Mouse (Mus musculus): Measurements from ENCODE around the gene Phlpp1. TPM values are rescaled to one million over a fixed set of nuclear protein-coding genes. Genes with fewer than 3 reads are reported as not detected.

Gene Phlpp1
- polyA plus RNA-seq, 1 experiment from 2014 or later, result 10.7 TPM

DNA sequence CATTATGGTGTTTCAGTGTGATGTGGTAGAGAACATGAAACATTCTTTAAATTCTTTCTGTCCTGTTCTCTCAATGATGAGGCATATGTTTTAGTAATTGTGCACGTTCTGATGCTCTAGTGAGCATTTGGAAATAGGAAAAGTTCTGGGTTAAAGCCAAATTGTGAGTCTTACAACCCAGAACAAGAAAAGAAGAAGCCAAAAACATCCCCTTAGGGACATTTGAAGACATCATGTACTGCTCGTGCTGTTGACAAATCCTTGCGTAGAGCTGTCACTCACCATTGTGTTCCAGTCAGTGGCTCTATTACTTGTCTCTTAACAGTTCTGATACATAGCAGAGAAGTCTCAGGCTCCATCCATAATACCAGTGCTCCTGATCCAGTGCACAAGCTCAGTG, 170.5 kb downstream of the Phlpp1 start:
- Histone ChIP-seq H3K4me2 (ENCODE audit: low read length) (no peak overlapping the region), H3K27ac (replicated peaks; ENCODE audit: low read depth, low read length) (no peak overlapping the region), H3K4me3 (replicated peaks; ENCODE audit: low read depth, low read length) (no peak overlapping the region), H3K9ac (replicated peaks; ENCODE audit: low read length) (no peak overlapping the region), H3K27me3 (ENCODE audit: control insufficient read depth, insufficient read depth, low read length) (no peaks in the 10 kb centered on the region), H3K4me1 (ENCODE audit: control insufficient read depth, insufficient read depth, low read length) (no peaks in the 10 kb centered on the region), H3K9me3 (ENCODE audit: control insufficient read depth, low read length) (no peaks in the 10 kb centered on the region), H3K36me3 (ENCODE audit: control insufficient read depth, insufficient read depth, low read length) (peaks cover 32% of the 10 kb centered on the region)
- no peak for DNase-seq
- ATAC-seq (ENCODE audit: low FRiP score, low TSS enrichment), result no peak
- WGBS, result 82% methylated on average over 3 of the region's 3 CpGs

- no peaks in the 10 kb centered on the region for H3K4me1 ChIP-seq (ENCODE audit: control insufficient read depth, insufficient read depth, low read length)
- DNase-seq (no peak), ATAC-seq (ENCODE audit: low FRiP score, low TSS enrichment) (no peak)
- H3K9ac ChIP-seq (replicated peaks; ENCODE audit: low read length), result no peak overlapping the region
- no peak overlapping the region for H3K4me3 ChIP-seq (replicated peaks; ENCODE audit: low read depth, low read length)
- no peak overlapping the region for H3K4me2 ChIP-seq (ENCODE audit: low read length)
- no peaks in the 10 kb centered on the region for H3K27me3 ChIP-seq (ENCODE audit: control insufficient read depth, insufficient read depth, low read length)
- H3K27ac ChIP-seq (replicated peaks; ENCODE audit: low read depth, low read length), result no peak overlapping the region
- whole genome bisulfite sequencing, result 94% methylated on average over 2 of the region's 2 CpGs
- H3K9me3 ChIP-seq (ENCODE audit: control insufficient read depth, low read length), result no peaks in the 10 kb centered on the region
- H3K36me3 ChIP-seq (ENCODE audit: control insufficient read depth, insufficient read depth, low read length), result peaks cover 26% of the 10 kb centered on the region
Observed at GRCm38 (mm10) chr1:106345265-106345664, 173.7 kb downstream of the Phlpp1 start.

- 96% methylated on average over 3 of the region's 3 CpGs for WGBS
- Histone ChIP-seq H3K4me1 (ENCODE audit: control insufficient read depth, insufficient read depth, low read length) (no peaks in the 10 kb centered on the region), H3K4me2 (ENCODE audit: low read length) (no peak overlapping the region), H3K4me3 (replicated peaks; ENCODE audit: low read depth, low read length) (no peak overlapping the region), H3K36me3 (ENCODE audit: control insufficient read depth, insufficient read depth, low read length) (peaks cover 35% of the 10 kb centered on the region), H3K9me3 (ENCODE audit: control insufficient read depth, low read length) (no peaks in the 10 kb centered on the region), H3K9ac (replicated peaks; ENCODE audit: low read length) (no peak overlapping the region), H3K27ac (replicated peaks; ENCODE audit: low read depth, low read length) (no peak overlapping the region), H3K27me3 (ENCODE audit: control insufficient read depth, insufficient read depth, low read length) (no peaks in the 10 kb centered on the region)
- ATAC-seq (ENCODE audit: low FRiP score, low TSS enrichment) (no peak), DNase-seq (no peak)
Observed at GRCm38 (mm10) chr1:106346776-106347175, 175.2 kb downstream of the Phlpp1 start.

GRCm38 (mm10) chr1:106349116-106349515, 177.6 kb downstream of the Phlpp1 start:
- H3K36me3 ChIP-seq (ENCODE audit: control insufficient read depth, insufficient read depth, low read length), result peaks cover 18% of the 10 kb centered on the region
- ATAC-seq (ENCODE audit: low FRiP score, low TSS enrichment) (no peak), DNase-seq (no peak)
- H3K4me1 ChIP-seq (ENCODE audit: control insufficient read depth, insufficient read depth, low read length), result no peaks in the 10 kb centered on the region
- H3K4me2 ChIP-seq (ENCODE audit: low read length), result no peak overlapping the region
- no peak overlapping the region for H3K9ac ChIP-seq (replicated peaks; ENCODE audit: low read length)
- WGBS, result 92% methylated on average over 3 of the region's 3 CpGs
- no peaks in the 10 kb centered on the region for H3K27me3 ChIP-seq (ENCODE audit: control insufficient read depth, insufficient read depth, low read length)
- no peak overlapping the region for H3K27ac ChIP-seq (replicated peaks; ENCODE audit: low read depth, low read length)
- no peak overlapping the region for H3K4me3 ChIP-seq (replicated peaks; ENCODE audit: low read depth, low read length)
- no peaks in the 10 kb centered on the region for H3K9me3 ChIP-seq (ENCODE audit: control insufficient read depth, low read length)

- no peaks in the 10 kb centered on the region for H3K4me1 ChIP-seq (ENCODE audit: control insufficient read depth, insufficient read depth, low read length)
- no peaks in the 10 kb centered on the region for H3K9me3 ChIP-seq (ENCODE audit: control insufficient read depth, low read length)
- no peak overlapping the region for H3K4me3 ChIP-seq (replicated peaks; ENCODE audit: low read depth, low read length)
- WGBS, result 95% methylated on average over 2 of the region's 2 CpGs
- no peak overlapping the region for H3K9ac ChIP-seq (replicated peaks; ENCODE audit: low read length)
- no peak overlapping the region for H3K4me2 ChIP-seq (ENCODE audit: low read length)
- no peaks in the 10 kb centered on the region for H3K27me3 ChIP-seq (ENCODE audit: control insufficient read depth, insufficient read depth, low read length)
- DNase-seq (no peak), ATAC-seq (ENCODE audit: low FRiP score, low TSS enrichment) (no peak)
- peaks cover 9% of the 10 kb centered on the region for H3K36me3 ChIP-seq (ENCODE audit: control insufficient read depth, insufficient read depth, low read length)
- no peak overlapping the region for H3K27ac ChIP-seq (replicated peaks; ENCODE audit: low read depth, low read length)
Observed at GRCm38 (mm10) chr1:106351512-106351911, 180.0 kb downstream of the Phlpp1 start.

DNA sequence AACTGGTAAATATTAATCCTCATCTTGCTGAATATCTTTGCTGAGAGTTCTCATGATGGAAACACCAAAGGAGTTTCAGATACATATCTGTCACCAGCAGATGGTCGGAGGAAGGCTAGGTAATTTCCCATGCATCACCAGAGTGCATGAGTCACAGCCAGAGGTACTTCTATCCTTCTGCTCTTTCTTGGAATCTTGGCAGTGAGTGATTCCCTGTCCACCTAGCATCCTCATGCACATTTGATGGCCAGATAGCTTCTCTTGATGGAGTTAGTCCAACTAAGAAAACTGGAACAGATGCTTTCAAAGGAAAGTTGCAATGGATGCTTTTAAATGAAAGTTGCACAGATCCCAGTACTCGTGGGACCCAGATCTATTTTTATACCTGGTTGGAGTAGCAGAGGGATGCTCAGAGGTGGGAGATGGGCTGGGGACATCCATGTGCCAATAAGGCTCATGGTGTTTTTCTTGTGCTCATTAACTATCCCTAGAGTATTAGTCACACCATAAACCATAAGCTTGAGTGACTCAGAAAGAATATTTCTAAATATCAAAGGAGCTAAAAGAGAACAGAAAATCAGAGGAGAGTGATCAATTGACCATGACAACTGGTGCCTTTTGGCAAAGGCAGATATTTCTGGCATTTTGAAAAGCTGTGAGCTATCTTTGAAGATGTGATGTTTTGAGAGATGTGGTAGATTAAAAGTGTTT, 181.4 kb downstream of the Phlpp1 start:
- ATAC-seq (ENCODE audit: low FRiP score, low TSS enrichment), result no peak
- Histone ChIP-seq H3K27ac (replicated peaks; ENCODE audit: low read depth, low read length) (no peak overlapping the region), H3K36me3 (ENCODE audit: control insufficient read depth, insufficient read depth, low read length) (peaks cover 9% of the 10 kb centered on the region), H3K9ac (replicated peaks; ENCODE audit: low read length) (no peak overlapping the region), H3K9me3 (ENCODE audit: control insufficient read depth, low read length) (no peaks in the 10 kb centered on the region), H3K4me2 (ENCODE audit: low read length) (no peak overlapping the region), H3K27me3 (ENCODE audit: control insufficient read depth, insufficient read depth, low read length) (no peaks in the 10 kb centered on the region), H3K4me3 (replicated peaks; ENCODE audit: low read depth, low read length) (no peak overlapping the region), H3K4me1 (ENCODE audit: control insufficient read depth, insufficient read depth, low read length) (no peaks in the 10 kb centered on the region)
- 96% methylated on average over 2 of the region's 2 CpGs for whole genome bisulfite sequencing
- no peak for DNase-seq

DNA sequence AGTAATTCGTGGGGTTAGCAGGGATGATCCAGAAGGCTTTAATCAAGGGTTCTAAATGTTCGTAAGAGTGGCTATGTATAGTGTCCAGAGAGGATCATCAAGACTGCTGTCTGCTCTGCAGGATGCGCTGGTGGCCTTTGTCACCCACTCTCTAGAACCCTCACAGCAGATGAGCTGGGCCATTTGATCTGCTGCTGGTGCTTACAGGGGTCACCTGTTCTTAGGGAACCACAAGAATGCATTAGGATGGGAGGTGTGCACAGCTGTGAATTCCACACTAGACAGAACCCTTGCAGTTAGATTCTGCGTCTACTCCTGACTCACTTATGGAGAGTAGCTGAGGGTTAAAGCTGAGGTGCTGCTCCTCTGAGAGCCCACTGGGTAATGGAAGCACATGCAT, 182.4 kb downstream of the Phlpp1 start:
- H3K27me3 ChIP-seq (ENCODE audit: control insufficient read depth, insufficient read depth, low read length), result no peaks in the 10 kb centered on the region
- H3K9ac ChIP-seq (replicated peaks; ENCODE audit: low read length), result no peak overlapping the region
- H3K4me2 ChIP-seq (ENCODE audit: low read length), result no peak overlapping the region
- WGBS, result 89% methylated on average over 4 of the region's 4 CpGs
- ATAC-seq (ENCODE audit: low FRiP score, low TSS enrichment) (no peak), DNase-seq (no peak)
- peaks cover 9% of the 10 kb centered on the region for H3K36me3 ChIP-seq (ENCODE audit: control insufficient read depth, insufficient read depth, low read length)
- no peak overlapping the region for H3K4me3 ChIP-seq (replicated peaks; ENCODE audit: low read depth, low read length)
- no peaks in the 10 kb centered on the region for H3K9me3 ChIP-seq (ENCODE audit: control insufficient read depth, low read length)
- no peaks in the 10 kb centered on the region for H3K4me1 ChIP-seq (ENCODE audit: control insufficient read depth, insufficient read depth, low read length)
- H3K27ac ChIP-seq (replicated peaks; ENCODE audit: low read depth, low read length), result no peak overlapping the region

DNA sequence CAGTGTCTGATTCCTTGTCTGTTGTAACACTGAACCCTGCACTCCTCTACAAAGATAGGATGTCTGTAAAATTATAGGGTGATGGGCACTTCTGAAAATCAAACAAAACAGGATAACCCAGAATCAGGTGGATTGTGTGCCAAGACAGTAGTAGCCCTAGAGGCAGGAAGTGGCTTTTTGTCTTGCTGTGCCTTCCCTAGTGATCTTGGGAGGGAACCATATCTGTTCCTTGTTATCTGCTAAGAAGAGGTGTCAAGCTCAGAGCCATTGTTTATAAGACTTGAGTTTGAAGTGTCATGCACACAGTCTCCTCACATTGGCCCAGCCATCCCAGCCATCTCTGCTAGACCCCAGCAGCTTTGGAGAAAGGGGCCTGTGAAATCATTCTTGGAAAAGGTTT, 187.9 kb downstream of the Phlpp1 start:
- H3K9ac ChIP-seq (replicated peaks; ENCODE audit: low read length), result no peak overlapping the region
- no peak overlapping the region for H3K4me3 ChIP-seq (replicated peaks; ENCODE audit: low read depth, low read length)
- H3K9me3 ChIP-seq (ENCODE audit: control insufficient read depth, low read length), result no peaks in the 10 kb centered on the region
- no peak for DNase-seq
- H3K27ac ChIP-seq (replicated peaks; ENCODE audit: low read depth, low read length), result no peak overlapping the region
- H3K4me2 ChIP-seq (ENCODE audit: low read length), result no peak overlapping the region
- no peaks in the 10 kb centered on the region for H3K4me1 ChIP-seq (ENCODE audit: control insufficient read depth, insufficient read depth, low read length)
- no peaks in the 10 kb centered on the region for H3K27me3 ChIP-seq (ENCODE audit: control insufficient read depth, insufficient read depth, low read length)
- H3K36me3 ChIP-seq (ENCODE audit: control insufficient read depth, insufficient read depth, low read length), result peaks cover 6% of the 10 kb centered on the region; the same call in 1 of the 2 replicates
- no peak for ATAC-seq (ENCODE audit: low FRiP score, low TSS enrichment)

DNA sequence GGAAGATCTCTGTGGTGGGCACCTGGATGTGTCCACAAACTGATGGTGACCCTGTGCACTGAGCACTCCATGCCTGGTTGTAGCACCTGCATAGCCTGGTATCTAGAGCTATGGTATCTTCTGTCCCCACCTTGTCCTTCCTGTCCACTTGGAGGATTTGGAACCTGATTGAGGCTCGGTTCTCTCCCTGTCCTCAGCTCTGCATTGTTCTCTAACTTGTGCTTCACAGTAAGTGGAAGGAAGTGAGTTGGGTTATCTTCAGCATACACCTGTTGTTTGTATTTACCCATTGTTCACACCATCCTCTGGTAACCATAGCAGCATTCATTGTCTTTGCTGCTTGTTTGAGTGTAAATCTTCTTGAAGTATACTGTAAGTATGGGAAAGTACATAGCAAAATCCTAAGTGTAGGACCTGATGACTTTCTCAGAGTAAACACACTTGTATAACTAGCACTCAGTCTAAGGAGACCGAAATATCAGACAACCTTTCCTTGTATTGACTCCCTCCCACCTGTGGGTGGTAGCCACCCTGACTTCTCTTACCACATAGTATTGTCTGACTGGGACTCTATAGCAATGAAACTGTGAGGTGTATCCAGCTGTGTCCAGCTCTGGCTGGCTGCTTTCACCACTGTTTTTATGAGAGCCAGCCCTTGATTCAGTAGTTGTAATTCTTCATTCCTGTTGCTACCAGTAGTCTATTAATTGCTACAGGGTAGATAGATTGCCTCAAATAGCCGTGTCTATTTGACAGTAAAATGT, 191.5 kb downstream of the Phlpp1 start:
- no peak overlapping the region for H3K4me2 ChIP-seq (ENCODE audit: low read length)
- H3K36me3 ChIP-seq (ENCODE audit: control insufficient read depth, insufficient read depth, low read length), result peaks cover 10% of the 10 kb centered on the region; the same call in 1 of the 2 replicates
- no peaks in the 10 kb centered on the region for H3K27me3 ChIP-seq (ENCODE audit: control insufficient read depth, insufficient read depth, low read length)
- no peak overlapping the region for H3K4me3 ChIP-seq (replicated peaks; ENCODE audit: low read depth, low read length)
- H3K27ac ChIP-seq (replicated peaks; ENCODE audit: low read depth, low read length), result no peak overlapping the region
- H3K9ac ChIP-seq (replicated peaks; ENCODE audit: low read length), result no peak overlapping the region
- no peak for ATAC-seq (ENCODE audit: low FRiP score, low TSS enrichment)
- no peak for DNase-seq
- 93% methylated on average over 3 of the region's 3 CpGs for WGBS
- no peaks in the 10 kb centered on the region for H3K4me1 ChIP-seq (ENCODE audit: control insufficient read depth, insufficient read depth, low read length)
- no peaks in the 10 kb centered on the region for H3K9me3 ChIP-seq (ENCODE audit: control insufficient read depth, low read length)
